Mouse (Mus musculus): ENCODE measurements at regions not wholly inside any gene's neighbourhood (a gene's known extent, or its start where the extent isn't known, plus 50 kb on each side); places are given as distances from the start of the nearest gene placed in this dataset.

DNA sequence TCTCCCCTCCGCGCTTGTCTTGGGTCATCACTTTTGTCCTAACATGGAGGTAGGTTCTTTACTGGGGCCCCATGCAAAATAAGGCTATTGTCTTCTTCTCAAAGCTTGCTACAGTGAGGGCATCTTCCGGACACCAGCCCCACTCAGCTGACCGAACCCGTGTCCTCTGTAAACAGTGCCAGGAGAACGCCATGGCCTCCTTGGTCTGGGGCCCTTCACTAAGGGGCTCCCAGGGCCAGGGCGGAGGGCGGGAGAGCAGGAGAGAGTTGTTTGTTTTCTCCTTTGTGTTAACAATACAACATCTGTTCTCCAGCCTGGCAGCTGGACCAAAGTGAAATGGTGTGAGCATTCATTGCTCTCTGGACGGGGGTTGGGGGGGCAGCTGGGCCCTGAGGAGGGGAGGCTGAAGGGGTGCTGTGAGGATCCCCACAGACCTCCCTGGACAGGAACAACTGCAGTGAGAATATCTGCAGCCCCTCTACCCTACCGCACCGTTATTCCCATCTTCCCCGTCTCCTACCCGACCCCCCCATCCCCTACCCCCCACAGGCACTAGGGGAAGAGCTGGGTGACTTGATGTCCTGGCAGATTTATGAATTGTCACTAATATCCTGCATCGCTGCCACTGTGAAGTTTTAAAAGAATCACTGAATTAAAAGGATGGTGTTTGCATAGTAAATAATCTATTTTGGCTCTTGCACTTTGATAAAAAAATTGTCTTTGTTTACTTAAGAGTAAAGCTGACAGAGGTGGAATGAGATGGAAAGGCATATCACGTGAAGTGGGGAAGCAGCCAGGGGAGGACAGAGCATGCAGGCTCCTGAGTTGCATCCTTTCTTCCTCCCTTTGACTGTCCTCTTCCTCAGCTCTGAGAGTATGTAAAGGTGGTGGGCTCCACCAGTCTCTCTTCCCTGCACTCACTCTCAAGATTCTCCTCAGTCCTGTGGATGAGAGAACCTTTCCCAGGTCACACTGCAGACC, 97.5 kb upstream of the Teddm2 start:
- Histone ChIP-seq H3K36me3 (no peaks in the 10 kb centered on the region), H3K9ac (no peak overlapping the region), H3K4me1 (peaks cover 6% of the 10 kb centered on the region; the same call in 1 of the 2 replicates), H3K9me3 (replicated peaks) (no peaks in the 10 kb centered on the region), H3K4me2 (replicated peaks) (no peak overlapping the region), H3K27me3 (no peaks in the 10 kb centered on the region), H3K4me3 (no peak overlapping the region), H3K27ac (no peak overlapping the region)
- 46% methylated on average over 15 of the region's 15 CpGs for WGBS
- ATAC-seq (ENCODE audit: low FRiP score), result no peak

DNA sequence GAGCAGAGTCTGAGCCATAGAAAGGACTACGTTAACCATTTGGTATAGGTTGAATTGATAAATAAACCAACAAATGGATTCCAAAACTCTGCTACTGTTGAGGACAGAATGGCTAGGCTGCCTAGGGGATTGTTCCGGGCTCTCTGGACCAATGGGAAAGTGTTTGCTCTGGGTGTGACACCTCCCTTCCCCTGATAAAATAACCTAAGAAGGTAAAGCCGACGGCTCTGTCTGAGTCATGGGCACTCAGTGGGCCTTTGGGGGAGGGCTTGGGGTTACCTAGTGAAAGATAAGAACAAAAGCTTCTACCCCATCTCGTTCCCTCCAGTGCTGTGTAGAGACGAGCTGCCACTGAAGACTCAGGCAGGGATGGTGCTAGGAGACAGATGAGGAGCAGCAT, 99.7 kb upstream of the Teddm2 start:
- Histone ChIP-seq H3K36me3 (no peaks in the 10 kb centered on the region), H3K4me3 (no peak overlapping the region), H3K9me3 (replicated peaks) (no peaks in the 10 kb centered on the region), H3K27me3 (no peaks in the 10 kb centered on the region), H3K4me2 (replicated peaks) (no peak overlapping the region), H3K27ac (no peak overlapping the region), H3K9ac (no peak overlapping the region), H3K4me1 (peaks cover 6% of the 10 kb centered on the region; the same call in 1 of the 2 replicates)
- 76% methylated on average over 6 of the region's 6 CpGs for WGBS
- ATAC-seq (ENCODE audit: low FRiP score), result no peak

DNA sequence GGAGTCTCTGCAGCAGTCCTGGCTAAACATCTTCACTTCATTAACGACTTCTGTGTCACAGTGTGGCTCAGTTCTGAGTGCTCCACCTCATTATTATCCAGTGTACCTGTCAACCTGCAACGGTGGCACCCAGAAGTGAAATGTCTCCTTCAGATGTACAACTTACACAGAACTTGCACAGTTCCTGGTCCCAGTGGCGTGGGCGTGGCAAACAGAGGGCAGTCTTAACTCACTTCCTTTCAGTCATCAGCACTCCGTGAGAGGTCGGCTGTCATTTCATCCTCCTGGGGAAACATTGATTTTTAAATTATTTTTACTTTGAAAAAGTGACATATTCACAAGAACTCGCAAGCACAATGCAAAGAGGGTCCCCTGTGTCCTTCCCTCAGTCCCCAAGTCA, 103.6 kb upstream of the Teddm2 start:
- H3K27ac ChIP-seq, result no peak overlapping the region
- no peaks in the 10 kb centered on the region for H3K4me1 ChIP-seq
- no peaks in the 10 kb centered on the region for H3K27me3 ChIP-seq
- no peak for ATAC-seq (ENCODE audit: low FRiP score)
- no peak overlapping the region for H3K4me2 ChIP-seq (replicated peaks)
- no peak overlapping the region for H3K9ac ChIP-seq
- no peaks in the 10 kb centered on the region for H3K9me3 ChIP-seq (replicated peaks)
- WGBS, result 82% methylated on average over 7 of the region's 7 CpGs
- H3K36me3 ChIP-seq, result no peaks in the 10 kb centered on the region
- H3K4me3 ChIP-seq, result no peak overlapping the region

DNA sequence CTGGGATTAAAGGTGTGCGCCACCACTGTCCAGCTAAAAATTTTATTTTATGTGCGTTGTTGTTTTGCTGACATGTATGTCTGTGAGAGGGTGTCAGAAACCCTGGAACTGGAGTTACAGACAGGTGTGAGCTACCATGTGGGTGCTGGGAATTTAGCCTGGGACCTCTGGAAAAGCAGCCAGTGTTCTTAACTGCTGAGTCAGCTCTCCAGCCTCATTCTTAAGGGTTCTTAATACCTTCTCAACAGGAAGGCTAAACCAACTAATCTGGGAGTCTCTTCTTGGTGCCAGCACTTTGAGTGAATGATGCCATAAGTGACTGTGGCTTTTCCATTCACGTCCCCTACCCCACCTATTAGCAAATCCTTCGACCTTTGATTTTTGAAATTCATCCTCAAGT, 104.6 kb upstream of the Teddm2 start:
- Histone ChIP-seq H3K9me3 (replicated peaks) (no peaks in the 10 kb centered on the region), H3K4me2 (replicated peaks) (no peak overlapping the region), H3K27ac (no peak overlapping the region), H3K9ac (no peak overlapping the region), H3K4me1 (no peaks in the 10 kb centered on the region), H3K36me3 (no peaks in the 10 kb centered on the region), H3K27me3 (no peaks in the 10 kb centered on the region), H3K4me3 (no peak overlapping the region)
- WGBS, result 93% methylated on average over 4 of the region's 4 CpGs
- ATAC-seq (ENCODE audit: low FRiP score), result no peak

DNA sequence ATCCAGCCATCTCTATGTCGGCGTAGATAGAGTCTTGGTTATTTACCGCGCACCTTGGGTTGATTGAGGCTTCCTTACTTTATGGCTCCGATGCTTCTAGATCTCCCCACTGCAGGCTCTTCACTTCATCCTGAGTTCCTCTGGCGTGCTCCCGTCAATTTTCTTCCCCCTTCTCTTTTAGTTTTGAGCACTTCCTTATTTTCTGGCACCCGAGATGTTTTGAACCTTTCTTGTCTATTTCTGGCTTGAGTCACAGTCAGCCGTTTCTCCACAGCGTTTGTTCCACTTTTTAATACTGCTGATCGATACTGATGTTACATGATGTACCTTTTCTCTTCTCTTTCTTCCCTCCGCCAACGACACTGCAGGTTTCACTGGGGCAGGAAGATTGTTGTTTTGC, 106.0 kb upstream of the Teddm2 start:
- WGBS, result 91% methylated on average over 13 of the region's 13 CpGs

DNA sequence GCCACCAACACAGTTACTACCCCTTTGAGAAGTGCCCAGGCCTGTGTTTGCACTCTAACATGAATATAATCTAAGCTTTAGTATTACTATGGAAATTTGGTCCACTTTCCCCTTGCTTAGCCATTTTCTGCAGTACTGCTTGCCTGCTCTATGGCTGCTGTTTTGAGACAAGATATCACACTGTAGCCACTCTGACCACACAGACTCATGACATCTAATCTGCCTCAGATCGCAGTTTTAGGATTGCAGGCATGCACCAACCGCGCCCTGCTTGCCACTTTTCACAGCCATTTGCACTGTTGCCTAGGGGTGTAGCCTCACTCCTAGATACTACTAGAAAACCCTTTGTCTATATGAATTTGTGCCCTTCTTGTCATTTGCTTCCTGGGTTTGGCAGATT, 107.4 kb upstream of the Teddm2 start:
- ATAC-seq (ENCODE audit: low FRiP score), result no peak
- WGBS, result 98% methylated on average over 3 of the region's 3 CpGs
- Histone ChIP-seq H3K36me3 (no peaks in the 10 kb centered on the region), H3K9ac (no peak overlapping the region), H3K4me1 (no peaks in the 10 kb centered on the region), H3K4me2 (replicated peaks) (no peak overlapping the region), H3K27ac (no peak overlapping the region), H3K27me3 (no peaks in the 10 kb centered on the region), H3K9me3 (replicated peaks) (no peaks in the 10 kb centered on the region), H3K4me3 (no peak overlapping the region)

More for the DNA sequence above, 106.0 kb upstream of the Teddm2 start:
- H3K4me1 ChIP-seq, result no peaks in the 10 kb centered on the region
- no peak overlapping the region for H3K27ac ChIP-seq
- H3K9me3 ChIP-seq (replicated peaks), result no peaks in the 10 kb centered on the region
- no peak overlapping the region for H3K4me3 ChIP-seq
- ATAC-seq (ENCODE audit: low FRiP score), result no peak
- no peak overlapping the region for H3K4me2 ChIP-seq (replicated peaks)
- no peak overlapping the region for H3K9ac ChIP-seq
- no peaks in the 10 kb centered on the region for H3K27me3 ChIP-seq
- H3K36me3 ChIP-seq, result no peaks in the 10 kb centered on the region

DNA sequence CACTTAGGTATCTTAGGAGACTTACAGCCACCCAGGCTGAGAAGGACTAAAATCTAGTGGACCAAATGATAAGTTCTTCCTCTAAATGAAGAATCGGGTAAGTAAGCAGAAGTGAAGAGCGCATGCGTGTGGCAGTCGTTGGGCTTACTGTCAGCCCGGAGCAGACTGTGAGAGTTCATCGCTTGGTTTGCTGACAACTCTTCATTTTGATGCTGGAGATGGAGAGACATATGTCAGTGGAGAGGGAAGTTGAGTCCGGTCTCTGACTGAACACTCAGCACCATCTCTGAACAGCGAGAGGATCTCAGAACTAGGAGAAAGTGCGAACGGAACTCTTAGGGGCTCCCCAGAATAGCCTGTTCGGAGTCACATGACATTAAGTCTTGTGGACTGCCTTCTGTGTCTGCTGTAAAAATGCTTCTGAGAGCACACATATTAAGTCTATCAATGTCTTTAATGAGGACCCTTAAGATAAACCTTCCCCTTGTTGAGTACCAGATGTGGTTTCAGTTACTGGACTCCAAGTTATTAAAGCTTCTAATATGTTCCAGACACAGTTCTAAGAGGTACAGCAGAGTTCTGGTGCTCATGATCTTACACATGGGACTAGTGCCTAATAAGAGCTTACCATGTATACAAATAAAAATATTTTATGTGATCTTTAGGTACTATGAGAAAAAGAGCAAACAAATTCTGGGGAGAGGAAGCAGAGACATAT, 108.7 kb upstream of the Teddm2 start:
- no peak overlapping the region for H3K4me2 ChIP-seq (replicated peaks)
- H3K36me3 ChIP-seq, result no peaks in the 10 kb centered on the region
- H3K4me3 ChIP-seq, result no peak overlapping the region
- ATAC-seq (ENCODE audit: low FRiP score), result no peak
- no peaks in the 10 kb centered on the region for H3K9me3 ChIP-seq (replicated peaks)
- no peaks in the 10 kb centered on the region for H3K4me1 ChIP-seq
- H3K9ac ChIP-seq, result no peak overlapping the region
- no peak overlapping the region for H3K27ac ChIP-seq
- WGBS, result 91% methylated on average over 11 of the region's 11 CpGs
- H3K27me3 ChIP-seq, result no peaks in the 10 kb centered on the region

DNA sequence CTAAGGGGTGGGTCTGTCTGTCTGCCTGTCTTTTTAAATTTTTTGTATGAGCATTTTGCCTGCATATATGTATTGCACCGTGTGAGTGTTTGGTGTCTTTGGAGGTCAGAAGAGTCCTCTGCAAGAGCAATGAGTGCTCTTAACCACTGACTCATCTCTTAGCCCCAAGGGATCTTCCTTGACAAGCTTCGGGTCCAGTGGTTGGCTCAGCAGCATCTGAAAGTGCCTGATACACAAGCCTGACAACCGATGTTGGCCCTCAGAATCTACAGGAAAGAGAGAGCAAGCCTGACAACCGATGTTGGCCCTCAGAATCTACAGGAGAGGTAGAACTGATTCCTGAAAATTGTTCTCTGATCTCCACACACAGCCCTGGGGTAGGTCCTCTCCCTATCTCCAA, 110.7 kb upstream of the Teddm2 start:
- WGBS, result 85% methylated on average over 4 of the region's 4 CpGs

DNA sequence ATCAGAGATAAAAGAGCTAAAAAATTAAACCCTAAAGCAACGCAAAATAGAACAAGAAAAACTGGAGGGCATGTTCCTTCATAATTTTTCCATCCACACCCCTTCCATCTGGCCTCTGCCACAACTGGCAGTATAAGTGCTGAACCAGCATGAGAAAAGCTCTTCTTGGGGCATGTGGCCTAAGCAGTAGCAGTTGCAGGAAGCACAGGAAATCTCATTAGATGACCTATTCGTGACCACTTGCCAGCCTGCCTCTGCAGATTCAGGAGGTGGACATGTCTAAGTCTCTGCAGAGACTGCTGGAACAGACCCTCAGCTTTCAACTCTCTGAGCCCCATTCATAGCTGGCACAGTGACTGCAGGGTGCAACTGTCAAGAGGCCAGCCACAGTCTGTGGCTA, 116.5 kb upstream of the Teddm2 start:
- Histone ChIP-seq H3K9me3 (replicated peaks) (no peaks in the 10 kb centered on the region), H3K4me1 (no peaks in the 10 kb centered on the region), H3K9ac (no peak overlapping the region), H3K36me3 (no peaks in the 10 kb centered on the region), H3K27me3 (no peaks in the 10 kb centered on the region), H3K4me2 (replicated peaks) (no peak overlapping the region), H3K4me3 (no peak overlapping the region), H3K27ac (no peak overlapping the region)
- no peak for ATAC-seq (ENCODE audit: low FRiP score)
- WGBS, result 77% methylated on average over 2 of the region's 2 CpGs

More for the DNA sequence above, 110.7 kb upstream of the Teddm2 start:
- H3K27ac ChIP-seq, result no peak overlapping the region
- H3K4me2 ChIP-seq (replicated peaks), result no peak overlapping the region
- ATAC-seq (ENCODE audit: low FRiP score), result no peak
- no peaks in the 10 kb centered on the region for H3K4me1 ChIP-seq
- H3K9ac ChIP-seq, result no peak overlapping the region
- H3K27me3 ChIP-seq, result no peaks in the 10 kb centered on the region
- no peaks in the 10 kb centered on the region for H3K36me3 ChIP-seq
- H3K4me3 ChIP-seq, result no peak overlapping the region
- no peaks in the 10 kb centered on the region for H3K9me3 ChIP-seq (replicated peaks)

DNA sequence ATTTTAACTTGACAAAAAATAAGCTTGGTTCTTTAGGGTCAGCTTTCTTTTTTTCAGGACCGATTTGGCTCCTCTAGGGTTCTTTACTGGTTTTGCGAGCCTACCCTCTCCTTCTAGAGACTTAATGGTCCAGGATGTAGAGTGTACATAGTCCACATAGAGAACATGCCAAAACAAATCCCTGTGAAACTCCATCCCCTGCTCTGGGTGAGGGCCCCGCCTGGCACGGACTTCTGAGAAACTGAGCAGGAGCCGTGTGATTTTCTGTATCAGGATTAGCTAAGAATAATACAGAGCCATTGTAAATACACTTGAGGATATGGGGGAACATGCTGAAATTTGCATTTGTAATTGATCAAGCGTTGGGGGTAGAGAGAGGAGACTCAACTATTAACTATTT, 118.2 kb upstream of the Teddm2 start:
- 87% methylated on average over 6 of the region's 6 CpGs for WGBS
- H3K4me1 ChIP-seq, result no peaks in the 10 kb centered on the region
- ATAC-seq (ENCODE audit: low FRiP score), result no peak

DNA sequence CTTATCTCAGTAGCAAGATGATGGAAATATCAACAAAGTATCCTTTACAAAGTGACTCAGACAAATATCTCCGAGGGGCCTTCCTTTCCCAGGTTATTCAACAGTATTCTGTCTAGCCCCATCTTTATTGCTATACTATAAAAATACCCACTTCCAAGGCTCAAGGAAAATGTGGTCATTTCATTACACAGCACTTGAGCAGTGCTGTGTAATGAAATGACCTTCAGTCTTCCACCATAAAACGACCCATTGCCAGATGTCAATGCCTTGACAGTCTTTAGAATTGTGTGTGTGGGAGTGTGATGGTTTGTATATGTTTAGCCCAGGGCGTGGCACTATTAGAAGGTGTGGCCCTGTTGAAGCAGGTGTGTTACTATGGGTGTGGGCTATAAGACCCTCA, 124.3 kb upstream of the Teddm2 start:
- H3K4me1 ChIP-seq, result no peaks in the 10 kb centered on the region

More for the DNA sequence above, 118.2 kb upstream of the Teddm2 start:
- H3K9ac ChIP-seq, result no peak overlapping the region
- H3K27ac ChIP-seq, result no peak overlapping the region
- no peaks in the 10 kb centered on the region for H3K36me3 ChIP-seq
- no peak overlapping the region for H3K4me2 ChIP-seq (replicated peaks)
- no peaks in the 10 kb centered on the region for H3K9me3 ChIP-seq (replicated peaks)
- H3K4me3 ChIP-seq, result no peak overlapping the region
- no peaks in the 10 kb centered on the region for H3K27me3 ChIP-seq

DNA sequence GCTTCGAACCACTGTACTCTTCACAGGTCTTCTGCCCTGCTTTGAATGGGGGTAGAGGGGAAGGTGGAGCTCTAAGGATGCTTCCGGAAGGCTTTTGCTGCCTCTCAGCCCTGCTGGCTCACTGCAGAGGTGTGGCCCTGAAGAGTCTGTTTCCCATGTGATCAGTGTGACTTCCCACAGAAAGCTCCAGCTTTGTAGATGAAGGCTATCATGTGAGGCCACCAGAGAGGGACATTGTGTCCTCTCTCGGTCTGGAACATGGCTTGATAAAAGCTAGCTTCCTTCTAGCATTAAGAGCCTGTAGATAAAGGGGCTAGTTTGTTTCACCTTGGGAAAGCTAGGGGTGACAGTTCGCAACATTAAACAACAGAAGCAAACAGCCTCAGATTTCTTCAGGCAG, 127.3 kb upstream of the Teddm2 start:
- H3K27me3 ChIP-seq, result no peaks in the 10 kb centered on the region

More for the DNA sequence above, 124.3 kb upstream of the Teddm2 start:
- no peak overlapping the region for H3K27ac ChIP-seq
- WGBS, result 76% methylated on average over 3 of the region's 3 CpGs
- no peaks in the 10 kb centered on the region for H3K9me3 ChIP-seq (replicated peaks)
- no peaks in the 10 kb centered on the region for H3K36me3 ChIP-seq
- H3K4me3 ChIP-seq, result no peak overlapping the region
- no peaks in the 10 kb centered on the region for H3K27me3 ChIP-seq
- no peak overlapping the region for H3K4me2 ChIP-seq (replicated peaks)
- no peak overlapping the region for H3K9ac ChIP-seq
- no peak for ATAC-seq (ENCODE audit: low FRiP score)

More for the DNA sequence above, 127.3 kb upstream of the Teddm2 start:
- Histone ChIP-seq H3K36me3 (no peaks in the 10 kb centered on the region), H3K4me1 (0 out of 2 replicates have a peak, but pooled peaks cover 3% of the 10 kb centered on the region), H3K4me2 (replicated peaks) (no peak overlapping the region), H3K27ac (no peak overlapping the region), H3K9ac (no peak overlapping the region), H3K4me3 (no peak overlapping the region), H3K9me3 (replicated peaks) (no peaks in the 10 kb centered on the region)
- WGBS, result 82% methylated on average over 4 of the region's 4 CpGs
- ATAC-seq (ENCODE audit: low FRiP score), result no peak

All from hindbrain, embryonic 12.5 days (tissue).